Mouse (Mus musculus) megakaryocyte, embryonic 14.5 days (primary cell): ENCODE results near the gene Olah.

ENCODE experiments used
- FLI1 ChIP-seq: IDR thresholded peaks from 2 replicates; pipeline ENCODE4 v1.6.1; 2012; ENCODE audit warnings: low read length, inconsistent platforms, mixed read lengths
- GATA1 ChIP-seq: IDR thresholded peaks from 3 replicates; pipeline ENCODE4 v1.6.1; 2012; ENCODE audit warnings: mixed read lengths, low read length, inconsistent platforms, borderline replicate concordance

DNA sequence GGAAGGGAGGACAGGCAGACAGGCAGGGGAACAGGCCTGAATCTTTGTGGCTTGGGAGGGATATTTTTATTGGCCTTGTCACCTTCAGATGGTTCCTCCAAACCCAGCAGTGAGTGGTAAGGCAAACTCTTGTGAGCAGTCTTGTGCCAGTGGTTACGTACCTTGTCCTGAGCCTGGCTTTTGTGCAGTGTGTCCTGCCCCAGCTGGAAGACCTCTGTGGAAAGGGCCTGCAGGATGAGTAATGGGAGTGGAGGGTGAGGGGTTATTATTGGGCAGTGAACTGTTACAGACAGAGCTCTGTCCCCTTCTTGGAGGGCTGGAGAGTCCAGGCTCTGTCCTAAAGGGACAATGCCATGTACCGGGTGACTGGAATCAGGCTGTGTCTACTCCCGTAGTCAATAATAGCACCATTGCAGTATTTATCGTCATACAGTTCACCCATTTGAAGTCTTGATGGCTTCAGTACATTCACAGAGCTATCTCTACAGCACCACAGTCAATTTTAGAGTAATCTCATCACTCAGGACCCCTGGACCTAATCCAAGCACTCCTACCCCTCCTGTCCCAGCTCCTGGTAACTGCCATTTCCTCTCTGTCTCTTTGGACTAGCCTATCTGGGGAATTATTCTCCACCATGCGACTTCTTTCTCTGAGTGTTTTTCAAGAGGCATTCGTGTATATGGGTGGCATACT is 38.5 kb upstream of the Olah start:
- TF ChIP-seq GATA1 (no peak), FLI1 (no peak)
